Mouse (Mus musculus) CH12.LX (cell line): Measurements from ENCODE around the gene Map6. TPM values are rescaled to one million over a fixed set of nuclear protein-coding genes. Genes with fewer than 3 reads are reported as not detected.

Experiments used
- DNase-seq: peaks from one replicate; pipeline ENCODE4 v3.0.0-alpha.2; 2013; ENCODE audit errors: extremely low read depth
- H3K27ac ChIP-seq: 2 replicates; pipeline ENCODE4 v1.5.1; 2012; ENCODE audit warnings: low read depth, mild to moderate bottlenecking, control low read depth, moderate library complexity; ENCODE audit not compliant: insufficient read depth
- H3K27me3 ChIP-seq: replicated peaks from 2 replicates; pipeline ENCODE3; 2012; ENCODE audit warnings: inconsistent platforms
- H3K36me3 ChIP-seq, 2 experiments: replicated peaks in 1 of 2; 2 replicates each; pipeline versions ENCODE3 to v1.6.1; 2012; ENCODE audit warnings: inconsistent platforms in 1 of 2, low read length in 1 of 2, mild to moderate bottlenecking in 1 of 2, mixed read lengths in 1 of 2, moderate library complexity in 1 of 2; ENCODE audit not compliant: control insufficient read depth in 1 of 2, insufficient read depth in 1 of 2
- H3K4me1 ChIP-seq, 2 experiments: 2 replicates each; pipeline ENCODE4 v1.6.1; 2012; ENCODE audit warnings: inconsistent platforms in 1 of 2, moderate library complexity in 1 of 2; ENCODE audit not compliant: insufficient read depth in 2 of 2, control insufficient read depth in 1 of 2
- H3K4me2 ChIP-seq: 2 replicates; pipeline ENCODE4 v1.6.1; 2012; ENCODE audit warnings: low read depth, mild to moderate bottlenecking, control low read depth; ENCODE audit not compliant: poor library complexity, insufficient read depth, severe bottlenecking
- H3K4me3 ChIP-seq, 3 experiments: fragments of 150-350 bp in 1 of 3; sonication (generic) in 1 of 3; replicated peaks in 1 of 3; 2 replicates each; pipeline versions ENCODE3 to v1.5.1; 2011 to 2012; ENCODE audit warnings: low read depth in 2 of 3, low read length in 2 of 3, mild to moderate bottlenecking in 2 of 3, moderate library complexity in 2 of 3, control low read depth in 1 of 3, improper control_type of control experiment in 1 of 3, inconsistent platforms in 1 of 3, mixed read lengths in 1 of 3; ENCODE audit not compliant: poor library complexity in 1 of 3
- H3K79me2 ChIP-seq: replicated peaks from 2 replicates; pipeline ENCODE4 v1.6.1; 2012; ENCODE audit warnings: mild to moderate bottlenecking, moderate library complexity; ENCODE audit not compliant: control insufficient read depth, poor library complexity, insufficient read depth, severe bottlenecking; ENCODE audit errors: extremely low read depth
- H3K9ac ChIP-seq: 2 replicates; pipeline ENCODE4 v1.6.1; 2012; ENCODE audit warnings: low read depth, mild to moderate bottlenecking, control low read depth, moderate library complexity; ENCODE audit not compliant: insufficient read depth
- H3K9me3 ChIP-seq: replicated peaks from 2 replicates; pipeline ENCODE3; 2012; ENCODE audit warnings: low read length, inconsistent platforms, mixed read lengths
- E2F4 ChIP-seq: IDR thresholded peaks from 2 replicates; pipeline ENCODE4 v1.6.1; 2011; ENCODE audit warnings: low read depth, low read length, improper control_type of control experiment; ENCODE audit not compliant: insufficient replicate concordance
- ETS1 ChIP-seq: conservative IDR thresholded peaks from 2 replicates; pipeline ENCODE4 v1.6.1; 2012; ENCODE audit warnings: low read depth, mild to moderate bottlenecking, inconsistent platforms, low read length, improper control_type of control experiment, moderate library complexity
- IRF4 ChIP-seq: IDR thresholded peaks from 2 replicates; pipeline ENCODE4 v1.6.1; 2014; ENCODE audit warnings: low read depth, mild to moderate bottlenecking, inconsistent platforms, low read length, improper control_type of control experiment
- KAT2A ChIP-seq: IDR thresholded peaks from 2 replicates; pipeline ENCODE4 v1.6.1; 2012; ENCODE audit warnings: low read length, improper control_type of control experiment, inconsistent platforms; ENCODE audit not compliant: insufficient replicate concordance
- MAFK ChIP-seq: IDR thresholded peaks from 2 replicates; pipeline ENCODE4 v1.6.1; 2011; ENCODE audit warnings: low read length, improper control_type of control experiment; ENCODE audit not compliant: insufficient replicate concordance
- MEF2A ChIP-seq: IDR thresholded peaks from 2 replicates; pipeline ENCODE4 v1.6.1; 2014; ENCODE audit warnings: low read depth, mild to moderate bottlenecking, inconsistent platforms, low read length, improper control_type of control experiment, borderline replicate concordance
- MYC ChIP-seq: IDR thresholded peaks from 2 replicates; pipeline ENCODE4 v1.6.1; 2011; ENCODE audit warnings: low read depth, mild to moderate bottlenecking, improper control_type of control experiment, low read length
- NRF1 ChIP-seq: IDR thresholded peaks from 2 replicates; pipeline ENCODE4 v1.6.1; 2014; ENCODE audit warnings: low read depth, mild to moderate bottlenecking, inconsistent platforms, low read length, improper control_type of control experiment, moderate library complexity
- PAX5 ChIP-seq: IDR thresholded peaks from 2 replicates; pipeline ENCODE4 v1.6.1; 2012; ENCODE audit warnings: low read length, inconsistent platforms, mixed read lengths
- POLR2A ChIP-seq: IDR thresholded peaks from 2 replicates; pipeline ENCODE4 v1.6.1; 2011; ENCODE audit warnings: low read depth, mild to moderate bottlenecking, improper control_type of control experiment, low read length
- POLR2AphosphoS2 ChIP-seq: IDR thresholded peaks from 2 replicates; pipeline ENCODE4 v1.6.1; 2011; ENCODE audit warnings: low read depth, low read length, improper control_type of control experiment
- RCOR1 ChIP-seq: conservative IDR thresholded peaks from 2 replicates; pipeline ENCODE4 v1.6.1; 2012; ENCODE audit warnings: low read depth, mild to moderate bottlenecking, inconsistent platforms, low read length, improper control_type of control experiment
- SIN3A ChIP-seq: IDR thresholded peaks from 2 replicates; pipeline ENCODE4 v1.6.1; 2012; ENCODE audit warnings: low read length, improper control_type of control experiment, inconsistent platforms
- TCF12 ChIP-seq: IDR thresholded peaks from 2 replicates; pipeline ENCODE4 v1.6.1; 2014; ENCODE audit warnings: low read depth, mild to moderate bottlenecking, inconsistent platforms, low read length, improper control_type of control experiment
- USF1 ChIP-seq: IDR thresholded peaks from 2 replicates; pipeline ENCODE4 v1.6.1; 2014; ENCODE audit warnings: low read depth, mild to moderate bottlenecking, inconsistent platforms, low read length, improper control_type of control experiment
- ZC3H11A ChIP-seq: IDR thresholded peaks from 2 replicates; pipeline ENCODE4 v1.6.1; 2012; ENCODE audit warnings: low read depth, mild to moderate bottlenecking, inconsistent platforms, low read length, improper control_type of control experiment
- ZKSCAN1 ChIP-seq: IDR thresholded peaks from 2 replicates; pipeline ENCODE4 v1.6.1; 2012; ENCODE audit warnings: low read depth, inconsistent platforms, low read length, improper control_type of control experiment, borderline replicate concordance
- ZMIZ1 ChIP-seq: IDR thresholded peaks from 2 replicates; pipeline ENCODE4 v1.6.1; 2012; ENCODE audit warnings: low read depth, mild to moderate bottlenecking, inconsistent platforms, low read length, improper control_type of control experiment
- ZNF384 ChIP-seq: IDR thresholded peaks from 2 replicates; pipeline ENCODE4 v1.6.1; 2012; ENCODE audit warnings: low read depth, low read length, improper control_type of control experiment, inconsistent platforms
- dilution Hi-C: fragments of 300-500 bp; cut with MboI; formaldehyde crosslinking; loops from 2 replicates; pipeline ENCODE4 v1.14.3; 2020; ENCODE audit warnings: low sequenced_read_pairs; ENCODE audit not compliant: extremely low pct_unique_long_range_greater_than_20kb, extremely low pct_ligation_motif_present
- in situ Hi-C: fragments of 300-500 bp; cut with MboI; formaldehyde crosslinking; loops from 3 replicates; pipeline ENCODE4 v1.14.3; 2019; ENCODE audit warnings: low sequenced_read_pairs, low pct_ligation_motif_present, low pct_unique_long_range_greater_than_20kb, mixed read lengths
- polyA plus RNA-seq: library from polyadenylated mRNA; unstranded; fragments of >175 nt; gene quantifications from 2 replicates; pipeline ENCODE4 v1.2.1, GENCODE M21; 2012; ENCODE audit warnings: low read depth; ENCODE audit not compliant: insufficient read length
- total RNA-seq, 2 experiments: library from RNA; depleted of rRNA; stranded (reverse); fragments of 300-350 nt in 1 of 2; fragments of >200 nt in 1 of 2; gene quantifications; 2 replicates each; pipeline ENCODE4 v1.2.3; 2012 to 2014

Map6 gene
- total and polyA plus RNA-seq, 3 experiments, result 0.32 to 1.4 (median 1.1) TPM

GRCm38 (mm10) chr7:99306640-99307039, 39.4 kb downstream of the Map6 start:
- TF ChIP-seq ZNF384 (no peak), ZKSCAN1 (no peak), MAFK (no peak)

GRCm38 (mm10) chr7:99311433-99311832, 44.2 kb downstream of the Map6 start:
- DNase-seq, result no peak
- no peak overlapping the region for H3K4me2 ChIP-seq
- H3K4me1 ChIP-seq, result peaks cover 11 to 27% of the 10 kb centered on the region in 2 experiments
- H3K9ac ChIP-seq, result no peak overlapping the region
- TF ChIP-seq IRF4 (no peak), ETS1 (no peak), USF1 (no peak), KAT2A (no peak)
- dilution Hi-C loops, result no loop called here
- H3K36me3 ChIP-seq, result no peaks in the 10 kb centered on the region
- H3K9me3 ChIP-seq, result no peaks in the 10 kb centered on the region
- no peaks in the 10 kb centered on the region for H3K27me3 ChIP-seq
- no peak overlapping the region for H3K27ac ChIP-seq
- in situ Hi-C loops, result no loop called here
- H3K79me2 ChIP-seq, result no peaks in the 10 kb centered on the region
- no peak overlapping the region for H3K4me3 ChIP-seq

More at GRCm38 (mm10) chr7:99306640-99307039, 39.4 kb downstream of the Map6 start:
- H3K4me3 ChIP-seq, result no peak overlapping the region
- no peak overlapping the region for H3K9ac ChIP-seq
- no peaks in the 10 kb centered on the region for H3K36me3 ChIP-seq
- H3K27ac ChIP-seq, result no peak overlapping the region
- no peaks in the 10 kb centered on the region for H3K9me3 ChIP-seq
- H3K4me1 ChIP-seq, result peaks cover 27 to 51% of the 10 kb centered on the region in 2 experiments
- DNase-seq, result no peak
- dilution Hi-C loops (no loop called here), in situ Hi-C loops (no loop called here)
- no peaks in the 10 kb centered on the region for H3K27me3 ChIP-seq
- no peak overlapping the region for H3K4me2 ChIP-seq
- no peaks in the 10 kb centered on the region for H3K79me2 ChIP-seq

- in situ Hi-C loops (no loop called here), dilution Hi-C loops (no loop called here)
- H3K9me3 ChIP-seq, result no peaks in the 10 kb centered on the region
- no peak overlapping the region for H3K4me3 ChIP-seq
- H3K9ac ChIP-seq, result no peak overlapping the region
- peaks cover 6 to 22% of the 10 kb centered on the region in 2 experiments for H3K4me1 ChIP-seq
- TF ChIP-seq SIN3A, result no peak
- no peak for TF ChIP-seq TCF12
- no peak for TF ChIP-seq E2F4
- no peak for TF ChIP-seq ZMIZ1
- no peak for TF ChIP-seq KAT2A
- no peak for TF ChIP-seq MEF2A
- TF ChIP-seq POLR2A, result no peak
- TF ChIP-seq POLR2AphosphoS2, result no peak
- no peak for TF ChIP-seq NRF1
- no peak for TF ChIP-seq RCOR1
- TF ChIP-seq ZC3H11A, result no peak
- TF ChIP-seq PAX5, result no peak
- no peak for TF ChIP-seq MYC
- H3K27ac ChIP-seq, result no peak overlapping the region
- no peaks in the 10 kb centered on the region for H3K27me3 ChIP-seq
- no peaks in the 10 kb centered on the region for H3K36me3 ChIP-seq
- H3K4me2 ChIP-seq, result no peak overlapping the region
- no peak for DNase-seq
- H3K79me2 ChIP-seq, result no peaks in the 10 kb centered on the region
Observed at GRCm38 (mm10) chr7:99312058-99312457, 44.8 kb downstream of the Map6 start.
